Mouse (Mus musculus) adrenal gland, adult (tissue): ENCODE results near the gene Tcf15.
A peak's percentile ranks its signal among the peaks of the same experiment; 100 is the strongest.

Experiments
- DNase-seq, 2 experiments: peaks; one replicate each; pipeline ENCODE4 v3.0.0; 2022 to 2023; ENCODE audit warnings: low spot score in 1 of 2; ENCODE audit not compliant: inconsistent age in 2 of 2

Gene Tcf15

GRCm38 (mm10) chr2:152143279-152144157 lies at the start of gene Tcf15:
Gene Tcf15 (plus strand): TSS chr2:152143561.
- DNase-seq, result peak; percentile 67 to 88

- DNase-seq, result peak in 1 of 2 experiments; percentile 28
Measured at GRCm38 (mm10) chr2:152094856-152095545, 48.4 kb upstream of the Tcf15 start.

GRCm38 (mm10) chr2:152096922-152097321 lies 46.4 kb upstream of the Tcf15 start:
- DNase-seq, result peak in 1 of 2 experiments; percentile 57

- DNase-seq, result peak in 1 of 2 experiments; percentile 24
Measured at GRCm38 (mm10) chr2:152097916-152098315, 45.4 kb upstream of the Tcf15 start.

GRCm38 (mm10) chr2:152099538-152099937 lies 43.8 kb upstream of the Tcf15 start:
- DNase-seq, result no peak

- DNase-seq, result peak in 1 of 2 experiments; percentile 40
Measured at GRCm38 (mm10) chr2:152101761-152102160, 41.6 kb upstream of the Tcf15 start.

GRCm38 (mm10) chr2:152102369-152102768 lies 41.0 kb upstream of the Tcf15 start:
- peak in 1 of 2 experiments; percentile 24 for DNase-seq

GRCm38 (mm10) chr2:152104711-152105317 lies 38.5 kb upstream of the Tcf15 start:
- no peak for DNase-seq

GRCm38 (mm10) chr2:152105318-152106224 lies 37.8 kb upstream of the Tcf15 start, which contains the start of gene Srxn1:
Gene Srxn1 (plus strand): TSS chr2:152105516.
- DNase-seq, result peak; percentile 98 to 99

- DNase-seq, result peak in 1 of 2 experiments; percentile 80
Measured at GRCm38 (mm10) chr2:152106225-152106595, 37.2 kb upstream of the Tcf15 start.

GRCm38 (mm10) chr2:152106597-152106996 lies 36.8 kb upstream of the Tcf15 start:
- DNase-seq, result no peak

- peak in 1 of 2 experiments; percentile 67 for DNase-seq
Measured at GRCm38 (mm10) chr2:152108702-152109101, 34.7 kb upstream of the Tcf15 start.

GRCm38 (mm10) chr2:152109386-152109785 lies 34.0 kb upstream of the Tcf15 start:
- peak in 1 of 2 experiments; percentile 72 for DNase-seq

GRCm38 (mm10) chr2:152111311-152111710 lies 32.0 kb upstream of the Tcf15 start:
- DNase-seq, result no peak

- DNase-seq, result peak; percentile 87 to 97
Measured at GRCm38 (mm10) chr2:152111920-152112319, 31.4 kb upstream of the Tcf15 start.

GRCm38 (mm10) chr2:152112490-152112889 lies 30.9 kb upstream of the Tcf15 start:
- DNase-seq, result no peak

- peak in 1 of 2 experiments; percentile 19 for DNase-seq
Measured at GRCm38 (mm10) chr2:152112970-152113369, 30.4 kb upstream of the Tcf15 start.

GRCm38 (mm10) chr2:152114057-152114975 lies 29.0 kb upstream of the Tcf15 start:
- peak in 1 of 2 experiments; percentile 47 for DNase-seq

GRCm38 (mm10) chr2:152117694-152118093 lies 25.7 kb upstream of the Tcf15 start:
- no peak for DNase-seq
